Mouse (Mus musculus) kidney, postnatal 25 days (tissue): ENCODE results near the gene Btbd11.

Experiments
- DNase-seq, 2 experiments: peaks; one replicate each; pipeline ENCODE4 v3.0.0; 2021; ENCODE audit warnings: mixed read lengths in 2 of 2

Btbd11 gene

DNA sequence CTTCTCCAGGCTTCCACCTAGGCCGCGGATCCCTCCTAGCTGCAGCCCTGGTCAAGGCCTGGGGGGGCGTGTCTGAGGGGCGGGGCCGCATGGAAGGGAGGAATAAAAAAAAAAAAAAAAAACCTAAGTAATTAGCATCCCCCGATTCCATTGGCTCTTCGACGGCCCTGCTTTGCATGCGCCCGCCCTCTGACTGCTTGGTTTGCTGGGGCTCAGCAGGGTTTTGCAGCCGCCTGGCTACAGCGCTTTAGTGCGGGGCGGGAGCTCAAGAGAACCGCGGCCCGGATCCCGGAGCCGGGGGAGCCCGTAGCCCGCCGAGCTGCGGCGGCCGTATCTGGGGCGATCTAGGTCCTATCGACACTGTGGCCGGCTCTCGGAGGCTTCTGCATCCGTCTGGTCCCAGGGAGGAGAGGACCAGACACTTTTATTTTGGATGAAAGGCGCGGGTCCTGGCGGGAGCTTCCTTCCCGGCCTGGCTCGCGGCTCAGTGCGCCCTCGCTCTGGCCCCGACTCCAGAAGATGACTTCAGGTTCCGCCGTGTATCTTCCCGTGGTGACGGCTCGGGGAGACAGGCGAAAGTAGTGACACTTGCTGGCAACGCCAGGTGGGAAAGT is at the start of gene Btbd11:
Gene Btbd11 (plus strand): TSS at position 210 of the 614 bp plus-strand sequence.
- peak; percentile 96 for DNase-seq

DNA sequence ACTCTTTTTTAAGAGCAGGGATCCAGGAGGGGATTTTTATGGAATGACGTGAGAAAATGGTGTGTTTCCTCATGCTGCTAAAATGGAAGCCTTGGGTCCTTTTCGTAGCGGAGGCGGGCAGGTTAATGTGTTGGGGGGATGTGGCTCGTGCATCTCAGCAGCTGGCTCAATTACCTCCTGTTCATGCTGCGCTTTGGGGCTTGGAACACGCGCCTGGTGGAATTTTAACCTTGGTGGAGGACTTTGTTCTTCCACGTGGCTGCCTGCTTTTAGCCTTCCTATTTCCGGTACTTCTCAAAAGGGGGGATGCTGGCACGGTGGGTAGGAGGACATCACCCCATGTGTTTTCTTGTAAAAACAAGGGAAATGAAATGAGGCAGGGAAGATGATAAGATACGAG is 47.9 kb upstream of the Btbd11 start:
- DNase-seq: peak; percentile 50 to 70

GRCm38 (mm10) chr10:85341867-85342266 is 44.7 kb upstream of the Btbd11 start:
- no peak for DNase-seq

GRCm38 (mm10) chr10:85347171-85347570 is 39.4 kb upstream of the Btbd11 start:
- no peak for DNase-seq

DNA sequence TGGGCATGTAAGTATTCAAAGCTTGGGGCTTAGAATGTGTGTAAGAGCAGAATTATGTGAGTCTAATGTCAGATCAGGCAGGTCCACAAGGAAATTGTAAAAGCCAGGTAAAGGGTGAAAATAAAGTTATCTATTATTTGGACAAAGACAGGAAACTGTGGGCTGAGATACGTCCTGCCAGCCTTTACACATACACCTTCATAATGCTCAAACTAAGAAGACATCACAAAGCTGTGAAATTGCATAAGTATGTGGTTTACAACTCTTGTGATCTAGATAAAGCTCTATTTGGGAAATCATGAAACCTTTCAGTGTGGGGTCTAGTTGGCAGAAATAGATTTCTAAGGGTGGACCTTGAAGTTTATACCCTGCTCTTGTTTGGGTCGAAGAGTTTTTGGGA is 34.1 kb upstream of the Btbd11 start:
- no peak for DNase-seq

- DNase-seq: no peak
These were observed 32.3 kb upstream of the Btbd11 start for GRCm38 (mm10) chr10:85354270-85354669.

- DNase-seq: no peak
These were observed 27.0 kb upstream of the Btbd11 start for GRCm38 (mm10) chr10:85359501-85360066.

DNA sequence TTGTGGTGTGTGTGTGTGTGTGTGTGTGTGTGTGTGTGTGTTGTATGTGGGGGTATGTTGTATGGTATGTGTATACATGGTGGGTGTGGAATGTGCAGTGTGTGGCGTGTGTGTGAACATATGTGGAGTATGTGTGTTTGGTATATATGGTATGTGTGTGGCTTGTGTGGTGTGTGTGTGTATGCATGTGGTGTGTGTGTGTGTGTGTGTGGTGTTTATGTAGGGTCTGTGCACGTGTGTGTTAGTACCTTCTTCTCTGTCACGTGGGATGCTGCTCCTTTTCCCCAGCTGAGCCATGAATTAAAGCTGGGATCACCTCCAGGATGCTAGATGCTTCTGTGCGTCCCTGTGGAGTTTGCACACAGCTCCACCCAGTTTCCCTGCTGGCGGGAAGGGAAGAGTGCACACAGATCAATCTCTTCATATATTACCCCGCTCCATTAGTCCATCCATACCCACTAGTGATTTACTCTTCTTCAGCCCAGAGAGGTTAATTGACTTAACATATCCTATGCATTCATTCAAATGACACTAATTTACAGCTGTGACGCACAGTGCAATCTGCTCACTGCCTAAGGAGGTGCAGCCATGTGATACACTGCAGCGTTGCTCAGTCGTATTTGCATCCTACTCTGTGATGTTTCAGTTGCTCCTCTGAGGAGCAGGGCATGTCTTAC is 23.7 kb upstream of the Btbd11 start:
- DNase-seq: no peak

- no peak for DNase-seq
These were observed 19.7 kb upstream of the Btbd11 start for GRCm38 (mm10) chr10:85366876-85367275.

DNA sequence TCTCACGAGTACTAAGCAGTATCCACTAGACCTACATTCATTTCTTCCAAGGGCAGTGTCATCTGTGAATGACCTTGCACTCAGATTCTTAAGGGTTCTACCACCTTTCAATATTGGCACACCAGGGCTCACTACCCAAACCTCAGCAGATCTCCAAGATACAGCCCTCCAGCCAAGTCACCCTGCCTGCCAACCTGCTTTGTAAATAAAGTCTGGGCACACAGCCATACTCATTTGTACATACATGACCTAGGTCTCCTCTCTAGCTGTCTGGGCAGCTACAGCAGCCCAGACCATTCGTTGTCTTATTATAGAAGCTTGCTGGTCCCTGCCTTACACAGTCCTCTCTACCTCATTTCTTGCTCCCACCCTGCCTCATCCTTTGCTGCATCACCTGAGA is 15.3 kb upstream of the Btbd11 start:
- DNase-seq: peak in 1 of 2 experiments; percentile 35

- DNase-seq: no peak
These were observed 14.5 kb upstream of the Btbd11 start for GRCm38 (mm10) chr10:85372108-85372507.

GRCm38 (mm10) chr10:85378972-85379371 is 7.6 kb upstream of the Btbd11 start:
- peak; percentile 51 to 62 for DNase-seq

DNA sequence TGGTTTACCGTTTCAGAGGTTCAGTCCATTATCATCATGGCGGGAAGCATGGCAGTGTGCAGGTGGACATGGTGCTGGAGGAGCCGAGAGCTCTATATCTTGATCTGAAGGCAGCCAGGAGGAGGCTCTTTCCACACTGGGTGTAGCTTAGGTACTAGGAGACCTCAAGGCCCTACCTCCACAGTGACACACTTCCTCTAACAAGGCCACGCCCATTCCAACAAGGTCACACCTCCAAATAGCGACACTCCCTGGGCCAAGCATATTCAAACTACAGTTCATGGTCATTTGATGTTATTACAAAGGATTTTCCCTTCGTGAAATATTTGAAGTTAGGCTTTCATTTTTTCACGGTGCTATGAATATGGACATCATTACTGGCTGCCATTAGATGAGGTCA is 3.6 kb upstream of the Btbd11 start:
- no peak for DNase-seq

GRCm38 (mm10) chr10:85387219-85388070 is 831 bp downstream of the Btbd11 start:
- peak; percentile 18 to 51 for DNase-seq

DNA sequence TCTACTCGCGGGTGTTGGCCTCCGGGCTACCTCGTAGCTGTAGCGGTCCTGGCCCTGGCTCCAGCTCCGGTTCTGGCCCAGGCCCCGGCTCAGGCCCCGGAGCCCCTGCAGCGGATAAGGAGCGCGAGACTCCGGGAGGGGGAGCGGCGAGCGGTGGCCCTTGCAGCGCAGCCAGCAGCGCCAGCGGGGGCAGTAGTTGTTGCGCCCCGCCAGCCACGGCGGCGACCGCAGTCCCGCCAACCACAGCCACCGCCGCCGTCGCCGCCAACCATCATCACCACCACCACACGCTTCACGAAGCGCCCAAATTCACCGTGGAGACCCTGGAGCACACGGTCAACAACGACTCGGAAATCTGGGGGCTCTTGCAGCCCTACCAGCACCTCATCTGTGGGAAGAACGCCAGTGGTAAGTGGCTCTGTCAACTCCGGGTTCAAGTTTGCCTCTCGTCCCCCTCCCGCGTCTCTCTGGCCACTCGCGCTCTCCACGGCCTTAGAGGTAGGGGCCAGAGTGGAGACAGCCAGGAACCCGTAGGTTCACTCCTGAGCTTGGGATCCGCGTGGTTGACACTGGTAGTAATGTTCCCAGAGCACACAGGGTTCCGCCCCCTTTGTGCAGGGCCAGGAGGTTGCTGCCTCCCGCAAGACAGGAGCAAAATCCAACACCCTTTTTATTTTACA is 1.6 kb downstream of the Btbd11 start:
- DNase-seq: peak in 1 of 2 experiments; percentile 2

GRCm38 (mm10) chr10:85388751-85389115 is 2.1 kb downstream of the Btbd11 start:
- peak in 1 of 2 experiments; percentile 11 for DNase-seq

DNA sequence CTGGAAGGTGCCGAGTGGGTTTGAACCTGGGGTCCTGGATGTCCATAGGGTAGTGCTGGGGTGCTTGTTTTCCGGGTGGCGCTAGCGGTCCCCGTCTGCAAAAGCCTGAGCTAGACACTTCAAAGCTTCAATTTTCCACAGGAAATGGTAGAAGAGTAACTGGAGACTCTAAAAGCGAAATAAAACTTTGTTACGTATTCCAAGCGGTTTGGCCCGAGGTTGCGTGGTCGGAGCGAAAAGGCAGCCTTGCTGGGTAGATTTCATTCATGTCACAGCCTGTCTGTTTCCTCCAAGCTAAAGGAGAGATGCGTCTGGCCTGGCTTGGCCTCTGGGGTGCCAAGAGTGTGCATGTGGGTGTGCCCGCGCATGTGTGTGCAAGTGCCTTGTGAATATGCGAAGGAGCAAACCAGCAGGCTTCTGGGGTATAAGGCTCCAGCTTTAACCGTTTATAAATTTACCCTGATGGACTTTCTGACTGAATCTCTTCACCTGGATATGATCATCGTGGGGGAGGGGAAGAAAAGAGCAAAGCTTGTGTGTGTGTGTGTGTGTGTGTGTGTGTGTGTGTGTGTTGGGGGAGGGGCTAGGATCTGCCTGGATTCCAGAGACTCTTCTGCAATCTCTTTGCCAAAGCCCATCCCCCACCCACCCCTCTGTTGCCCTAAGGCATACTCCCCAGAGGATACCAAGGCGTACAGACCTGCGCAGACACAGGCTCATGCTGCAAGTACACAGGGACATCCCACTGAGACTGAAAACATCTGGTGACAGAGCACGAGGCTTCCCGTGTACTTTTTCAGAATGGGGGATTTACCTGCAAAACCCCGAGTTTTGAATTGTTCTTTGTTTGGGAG is 2.9 kb downstream of the Btbd11 start:
- no peak for DNase-seq

DNA sequence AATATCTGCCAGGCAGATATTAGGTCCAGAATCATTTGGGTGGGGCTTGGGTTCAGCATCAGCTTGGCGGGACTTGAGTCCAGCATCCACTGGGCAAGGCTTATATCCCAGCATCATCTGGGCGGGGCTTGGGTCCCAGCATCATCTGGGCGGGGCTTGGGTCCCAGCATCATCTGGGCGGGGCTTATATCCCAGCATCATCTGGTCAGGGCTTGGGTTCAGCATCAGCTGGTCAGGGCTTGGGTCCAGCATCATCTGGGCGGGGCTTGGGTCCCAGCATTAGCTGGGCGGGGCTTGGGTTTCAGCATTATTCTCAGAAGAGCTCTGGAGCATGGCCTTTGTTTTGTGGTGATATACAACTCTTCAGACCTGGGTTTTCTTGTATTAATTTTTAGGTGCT is 6.4 kb downstream of the Btbd11 start:
- no peak for DNase-seq

DNA sequence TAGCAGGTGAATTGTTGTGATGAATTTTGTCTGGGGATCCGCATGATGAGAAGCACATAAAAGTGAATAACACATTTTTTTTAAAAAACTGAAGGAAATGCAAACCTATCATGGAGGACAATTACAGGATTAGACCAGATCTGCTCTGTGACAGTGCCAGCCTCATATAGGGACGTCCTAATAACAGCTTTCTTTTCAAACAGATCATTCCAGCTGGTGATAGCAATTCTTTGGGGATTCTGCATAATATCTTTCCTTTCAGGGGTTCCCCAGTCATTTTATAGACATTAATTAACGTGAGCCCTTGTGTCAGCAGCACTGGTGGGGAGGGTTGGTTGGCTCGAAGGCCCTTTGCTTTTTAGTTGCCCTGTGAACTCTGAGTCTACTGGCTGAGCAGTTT is 7.9 kb downstream of the Btbd11 start:
- DNase-seq: no peak

GRCm38 (mm10) chr10:85411120-85411519 is 24.5 kb downstream of the Btbd11 start:
- DNase-seq: no peak

DNA sequence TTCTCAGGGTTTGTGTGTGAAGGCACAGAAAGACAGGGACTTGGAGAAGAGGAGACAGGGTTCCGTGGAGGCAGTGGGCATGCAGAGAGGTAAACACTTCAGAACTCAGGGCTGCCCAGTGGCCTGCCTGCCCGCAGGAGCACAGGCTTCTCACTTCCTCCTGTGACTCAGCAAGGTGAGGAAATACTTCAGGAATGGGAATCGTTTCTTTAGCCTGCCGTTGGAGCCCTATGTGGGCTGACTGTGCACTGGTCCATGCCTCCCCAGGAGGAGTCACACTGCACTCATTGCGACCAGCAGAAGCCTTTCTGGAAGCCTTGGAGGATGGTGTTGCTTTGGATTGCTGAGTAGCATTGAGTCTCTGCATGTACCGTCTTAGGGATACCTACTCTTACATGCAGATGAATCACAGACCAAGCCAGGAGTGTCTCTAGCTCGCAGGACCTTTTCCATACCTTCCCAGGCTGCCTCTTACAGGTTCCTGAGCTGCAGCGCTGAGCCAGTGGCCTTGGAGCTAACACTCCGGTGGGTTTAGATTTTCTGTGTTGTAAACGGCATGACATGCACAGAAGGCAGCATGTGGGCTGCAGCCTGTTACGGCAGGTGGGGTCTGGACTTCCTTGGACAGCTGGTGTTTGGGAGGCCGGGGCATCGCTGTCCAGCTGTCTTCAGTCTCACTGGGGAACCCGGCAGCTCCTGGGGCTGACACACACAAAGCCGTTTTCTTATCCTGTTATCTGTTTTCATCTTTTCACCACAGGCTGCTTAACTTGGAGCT is 34.4 kb downstream of the Btbd11 start:
- DNase-seq: no peak
